Mouse (Mus musculus) ES-Bruce4 (cell line): ENCODE results near the gene Zfp982. TPM values are rescaled to one million over a fixed set of nuclear protein-coding genes. Genes with fewer than 3 reads are reported as not detected.
"Not testable (repeated sequence)": the region's sequence is repeated elsewhere in the genome, so short reads cannot be mapped to it uniquely, and the experiment has no call there.

Experiments used
- H3K27ac ChIP-seq: 2 replicates; pipeline ENCODE4 v1.5.1; 2012; ENCODE audit warnings: low read length, inconsistent platforms; ENCODE audit not compliant: insufficient read depth
- H3K27me3 ChIP-seq: 2 replicates; pipeline ENCODE4 v1.6.1; 2012; ENCODE audit warnings: mild to moderate bottlenecking, low read length, inconsistent platforms; ENCODE audit not compliant: control insufficient read depth, poor library complexity, insufficient read depth, severe bottlenecking
- H3K36me3 ChIP-seq: 2 replicates; pipeline ENCODE4 v1.6.1; 2012; ENCODE audit warnings: inconsistent platforms, mild to moderate bottlenecking, low read length, moderate library complexity; ENCODE audit not compliant: control insufficient read depth, poor library complexity, insufficient read depth, severe bottlenecking
- H3K4me1 ChIP-seq: one replicate; pipeline ENCODE4 v1.8.1; 2011; ENCODE audit warnings: low read length; ENCODE audit not compliant: control insufficient read depth, insufficient read depth
- H3K4me3 ChIP-seq: 2 replicates; pipeline ENCODE4 v1.5.1; 2011; ENCODE audit warnings: low read depth, mild to moderate bottlenecking, low read length
- H3K9ac ChIP-seq: 2 replicates; pipeline ENCODE4 v1.6.1; 2012; ENCODE audit warnings: low read depth, mild to moderate bottlenecking, inconsistent platforms; ENCODE audit not compliant: poor library complexity, severe bottlenecking
- H3K9me3 ChIP-seq: replicated peaks from 2 replicates; pipeline ENCODE4 v1.6.1; 2012; ENCODE audit warnings: mild to moderate bottlenecking, low read length, inconsistent platforms; ENCODE audit not compliant: control insufficient read depth, poor library complexity, insufficient read depth, severe bottlenecking
- CTCF ChIP-seq: IDR thresholded peaks from one replicate; pipeline ENCODE4 v1.8.1; 2011; ENCODE audit warnings: low read depth, low read length
- EP300 ChIP-seq: IDR thresholded peaks from 2 replicates; pipeline ENCODE4 v1.6.1; 2011; ENCODE audit warnings: low read depth, low read length; ENCODE audit not compliant: insufficient read depth
- POLR2A ChIP-seq: IDR thresholded peaks from one replicate; pipeline ENCODE4 v1.8.1; 2011; ENCODE audit warnings: low read length; ENCODE audit not compliant: insufficient read depth
- polyA plus RNA-seq: library from polyadenylated mRNA; stranded (reverse); fragments of >200 nt; gene quantifications from 2 replicates; pipeline ENCODE4 v1.2.4, GENCODE M21; 2011; ENCODE audit warnings: low read depth; ENCODE audit not compliant: missing spikeins, insufficient read depth, insufficient read length

Gene Zfp982
- polyA plus RNA-seq, 1 experiment = 26.4 TPM

DNA sequence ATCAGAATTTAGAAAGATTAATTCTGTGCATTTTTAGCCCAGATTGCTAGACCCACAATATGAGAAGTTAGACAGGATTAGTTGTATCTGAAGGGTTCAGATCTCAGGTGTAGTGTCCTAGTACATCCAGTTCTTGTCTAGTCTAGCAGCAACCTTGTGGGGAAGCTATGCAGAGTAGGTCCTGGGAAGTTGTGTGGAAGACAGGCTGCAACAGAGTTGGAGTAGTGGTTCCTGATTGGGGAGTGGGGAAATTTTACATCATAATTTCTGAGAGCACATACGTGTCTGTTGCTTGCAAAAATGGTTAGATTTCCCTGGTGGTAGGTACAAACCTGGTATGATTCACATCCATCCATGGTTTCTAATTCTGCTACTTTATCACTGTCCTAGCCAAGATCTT, 32.9 kb downstream of the Zfp982 start:
- H3K4me3 ChIP-seq = no peak overlapping the region
- 0 out of 2 replicates have a peak, but pooled peaks cover 2% of the 10 kb centered on the region for H3K36me3 ChIP-seq
- no peak overlapping the region for H3K9ac ChIP-seq
- no peak overlapping the region for H3K27ac ChIP-seq
- peaks cover under 1% of the 10 kb centered on the region; the same call in 1 of the 2 replicates for H3K9me3 ChIP-seq
- TF ChIP-seq CTCF (no peak), POLR2A (no peak), EP300 (no peak)
- H3K27me3 ChIP-seq = peaks cover 2% of the 10 kb centered on the region; the same call in 1 of the 2 replicates
- H3K4me1 ChIP-seq = no peaks in the 10 kb centered on the region

DNA sequence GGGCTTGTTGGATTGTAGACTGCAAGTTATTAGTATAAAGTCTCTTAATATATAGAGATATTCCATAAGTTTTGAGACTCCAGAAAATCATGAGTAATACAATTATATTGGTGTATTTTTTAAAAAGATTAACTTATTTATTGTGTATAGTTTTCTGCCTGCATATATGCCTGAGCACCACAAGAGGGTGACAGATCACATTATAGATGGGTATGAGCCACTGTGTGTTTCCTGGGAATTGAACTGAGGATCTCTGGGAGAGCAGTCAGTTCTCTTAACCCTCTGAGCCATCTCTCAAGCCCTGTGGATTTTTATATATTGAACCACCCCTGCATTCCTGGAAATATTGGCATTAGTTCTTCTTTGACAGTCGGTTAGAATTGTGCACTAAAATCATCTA, 38.1 kb downstream of the Zfp982 start:
- Histone ChIP-seq H3K9ac (no peak overlapping the region), H3K27me3 (peaks cover 1% of the 10 kb centered on the region; the same call in 1 of the 2 replicates), H3K9me3 (no peaks in the 10 kb centered on the region), H3K4me1 (no peaks in the 10 kb centered on the region), H3K4me3 (no peak overlapping the region), H3K36me3 (no peaks in the 10 kb centered on the region), H3K27ac (no peak overlapping the region)
- no peak for TF ChIP-seq POLR2A
- TF ChIP-seq EP300 = no peak
- peak; percentile 4 for TF ChIP-seq CTCF

DNA sequence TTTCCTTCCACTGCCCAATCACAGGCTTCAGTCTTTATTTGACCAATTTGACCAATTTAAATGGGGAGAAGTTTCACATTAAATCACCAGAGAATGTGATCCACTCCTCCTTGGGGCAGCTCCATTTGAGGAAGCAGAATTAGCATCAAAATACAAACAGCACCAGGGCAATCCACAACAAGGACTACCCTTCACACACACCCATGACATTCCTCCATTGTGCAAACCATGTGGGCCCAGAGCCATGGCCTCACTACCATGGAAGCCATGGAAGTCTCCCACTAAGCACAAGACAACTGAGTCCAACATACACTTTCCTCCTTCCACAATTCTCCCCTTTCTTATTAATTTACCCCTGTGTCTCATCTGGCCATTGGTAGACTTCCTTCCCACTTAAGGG, 43.7 kb downstream of the Zfp982 start:
- not testable (repeated sequence) for H3K27me3 ChIP-seq, H3K4me1 ChIP-seq, H3K27ac ChIP-seq, H3K4me3 ChIP-seq, H3K9ac ChIP-seq, H3K36me3 ChIP-seq
- peaks cover 13% of the 10 kb centered on the region for H3K9me3 ChIP-seq

DNA sequence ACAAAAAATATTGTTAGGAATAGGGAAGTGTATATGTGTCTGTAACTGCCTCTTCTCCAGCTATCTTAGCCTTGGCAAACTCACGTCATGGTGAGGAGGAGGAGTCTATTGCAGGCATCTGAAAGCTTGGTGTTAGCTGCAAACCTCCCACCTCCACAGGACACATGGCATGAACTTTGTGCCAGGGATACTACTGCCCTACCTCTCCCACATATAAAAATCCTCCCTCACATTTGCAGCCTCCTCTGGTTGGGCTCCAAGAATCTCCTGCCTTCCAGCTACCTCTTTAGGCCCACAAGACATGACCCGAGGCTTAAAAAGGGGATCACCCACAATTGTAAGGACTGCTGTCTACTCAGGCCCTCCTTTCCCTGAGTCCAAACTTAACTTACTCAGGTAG, 45.5 kb downstream of the Zfp982 start:
- Histone ChIP-seq H3K36me3 (no peaks in the 10 kb centered on the region), H3K27ac (no peak overlapping the region), H3K4me3 (no peak overlapping the region), H3K9me3 (peaks cover 13% of the 10 kb centered on the region), H3K27me3 (no peaks in the 10 kb centered on the region), H3K4me1 (no peaks in the 10 kb centered on the region), H3K9ac (no peak overlapping the region)
- TF ChIP-seq POLR2A = no peak
- TF ChIP-seq CTCF = no peak
- no peak for TF ChIP-seq EP300

DNA sequence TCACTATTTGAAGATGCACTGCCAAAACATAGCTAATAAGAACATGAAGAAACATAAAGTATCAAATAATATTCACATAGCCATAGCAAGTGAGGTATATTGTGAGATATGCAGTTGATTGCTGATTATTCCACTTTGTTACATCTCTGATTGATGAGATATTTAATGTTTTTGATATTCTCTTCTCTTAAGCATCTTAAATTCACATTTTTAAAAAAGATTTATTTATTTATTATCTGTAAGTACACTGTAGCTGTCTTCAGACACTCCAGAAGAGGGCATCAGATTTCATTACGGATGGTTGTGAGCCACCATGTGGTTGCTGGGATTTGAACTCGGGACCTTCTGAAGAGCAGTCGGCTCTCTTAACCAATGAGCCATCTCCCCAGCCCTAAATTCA, 47.7 kb downstream of the Zfp982 start, which contains the start of gene Gm16503:
Gm16503 (plus strand) TSS at position 301 of the 400 bp plus-strand sequence.
- H3K9ac ChIP-seq, H3K27ac ChIP-seq, H3K4me3 ChIP-seq, H3K36me3 ChIP-seq, H3K27me3 ChIP-seq, H3K4me1 ChIP-seq: not testable (repeated sequence)
- peaks cover 21% of the 10 kb centered on the region for H3K9me3 ChIP-seq

DNA sequence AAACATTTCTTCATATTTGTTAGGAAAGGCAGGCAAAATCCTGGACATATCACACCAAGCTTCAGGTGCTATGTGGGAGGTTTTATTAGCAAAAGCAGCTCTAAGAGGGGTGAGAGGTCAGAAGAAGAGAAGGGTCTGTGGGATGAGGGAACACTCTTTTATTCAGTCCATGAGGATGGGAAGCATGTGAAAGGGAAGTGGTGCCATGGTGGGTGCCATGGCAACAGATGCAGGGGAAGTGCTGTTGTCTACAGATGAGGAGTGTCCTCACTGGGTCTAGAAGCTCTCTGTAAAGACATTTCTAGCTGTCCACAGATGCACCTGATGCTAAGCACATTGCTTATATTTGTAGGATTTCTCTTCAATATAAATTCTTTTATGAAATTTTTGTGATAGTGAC, 48.9 kb downstream of the Zfp982 start:
- Histone ChIP-seq H3K4me1 (no peaks in the 10 kb centered on the region), H3K4me3 (no peak overlapping the region), H3K9ac (no peak overlapping the region), H3K27me3 (no peaks in the 10 kb centered on the region), H3K36me3 (no peaks in the 10 kb centered on the region), H3K27ac (no peak overlapping the region), H3K9me3 (peaks cover 23% of the 10 kb centered on the region)
- TF ChIP-seq EP300 = no peak
- TF ChIP-seq CTCF = no peak
- TF ChIP-seq POLR2A = no peak

DNA sequence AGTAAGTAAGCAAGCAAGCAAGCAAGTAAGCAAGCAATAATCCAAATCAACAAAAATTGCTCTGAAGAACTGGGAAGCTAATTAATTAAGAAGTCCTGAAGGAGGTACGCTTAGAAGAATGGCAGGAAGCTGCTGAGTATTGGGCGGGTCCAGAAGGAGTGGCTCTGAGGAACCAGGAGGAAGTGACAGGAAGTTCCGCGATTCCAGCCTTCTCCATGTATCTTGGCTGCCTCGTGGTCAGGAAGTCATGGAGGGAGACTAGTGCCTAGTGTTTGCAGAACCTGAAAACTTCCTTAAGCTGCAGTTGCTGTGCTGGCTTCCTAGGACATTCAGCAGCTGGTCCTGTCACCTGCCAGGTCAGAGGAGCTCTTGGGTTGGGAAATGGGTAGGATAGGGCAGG, 60.9 kb downstream of the Zfp982 start, which contains the start of gene Zfp985:
Zfp985 (plus strand) TSS at position 207 of the 400 bp plus-strand sequence.
- not testable (repeated sequence) for H3K4me1 ChIP-seq, H3K27me3 ChIP-seq, H3K27ac ChIP-seq, H3K36me3 ChIP-seq
- Histone ChIP-seq H3K9me3 (peaks cover 37% of the 10 kb centered on the region), H3K4me3 (peak within 1 kb of the TSS; percentile 71), H3K9ac (peak within 1 kb of the TSS; percentile 2; the same call in 1 of the 2 replicates)

DNA sequence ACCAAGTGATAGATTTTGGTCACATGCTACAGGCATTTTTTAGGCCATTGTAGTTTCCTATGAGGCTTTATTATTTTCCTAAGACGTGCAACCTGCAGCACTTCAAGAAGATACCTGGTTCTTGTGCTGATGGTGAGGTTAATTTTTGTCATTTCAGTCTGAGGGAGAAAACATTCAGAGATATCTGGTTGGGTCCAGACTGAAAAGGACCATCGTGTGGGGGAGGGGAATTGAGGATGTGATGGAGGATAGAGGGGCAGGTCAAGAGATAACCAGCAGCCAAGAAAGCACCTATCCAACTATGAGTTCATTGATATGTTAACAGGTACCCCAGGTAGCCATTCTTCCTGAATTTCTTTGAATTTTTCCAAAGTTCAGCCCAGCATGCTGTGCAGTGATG, 62.1 kb downstream of the Zfp982 start:
- not testable (repeated sequence) for H3K9ac ChIP-seq, H3K27me3 ChIP-seq, H3K4me3 ChIP-seq, H3K36me3 ChIP-seq, H3K4me1 ChIP-seq
- peaks cover 26% of the 10 kb centered on the region for H3K9me3 ChIP-seq
- peak overlapping the region; percentile 69 for H3K27ac ChIP-seq

DNA sequence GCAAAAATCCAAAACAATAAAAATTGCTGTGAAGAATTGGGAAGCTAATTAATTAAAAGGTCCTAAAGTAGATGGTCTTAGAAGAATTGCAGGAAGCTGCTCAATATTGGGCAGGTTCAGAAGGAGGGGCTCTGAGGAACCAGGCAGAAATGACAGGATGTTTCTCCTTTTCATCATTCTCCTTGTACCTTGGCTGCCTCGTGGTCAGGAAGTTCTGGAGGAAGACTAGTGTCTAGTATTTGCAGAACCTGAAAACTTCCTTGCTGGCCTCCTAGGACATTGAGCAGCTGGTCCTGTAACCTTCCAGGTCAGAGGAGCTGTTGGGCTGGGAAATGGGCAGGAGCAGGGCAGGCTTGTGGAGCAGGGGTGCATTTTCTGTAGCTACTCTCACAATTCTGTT, 64.7 kb downstream of the Zfp982 start:
- not testable (repeated sequence) for H3K27ac ChIP-seq, H3K27me3 ChIP-seq, H3K9me3 ChIP-seq

More for the DNA sequence above, 64.7 kb downstream of the Zfp982 start:
- H3K9ac ChIP-seq, H3K4me3 ChIP-seq, H3K4me1 ChIP-seq, H3K36me3 ChIP-seq: not testable (repeated sequence)
